Comparison of ENCODE assay signal across 30 mouse cellular contexts in the genomic region with DNA sequence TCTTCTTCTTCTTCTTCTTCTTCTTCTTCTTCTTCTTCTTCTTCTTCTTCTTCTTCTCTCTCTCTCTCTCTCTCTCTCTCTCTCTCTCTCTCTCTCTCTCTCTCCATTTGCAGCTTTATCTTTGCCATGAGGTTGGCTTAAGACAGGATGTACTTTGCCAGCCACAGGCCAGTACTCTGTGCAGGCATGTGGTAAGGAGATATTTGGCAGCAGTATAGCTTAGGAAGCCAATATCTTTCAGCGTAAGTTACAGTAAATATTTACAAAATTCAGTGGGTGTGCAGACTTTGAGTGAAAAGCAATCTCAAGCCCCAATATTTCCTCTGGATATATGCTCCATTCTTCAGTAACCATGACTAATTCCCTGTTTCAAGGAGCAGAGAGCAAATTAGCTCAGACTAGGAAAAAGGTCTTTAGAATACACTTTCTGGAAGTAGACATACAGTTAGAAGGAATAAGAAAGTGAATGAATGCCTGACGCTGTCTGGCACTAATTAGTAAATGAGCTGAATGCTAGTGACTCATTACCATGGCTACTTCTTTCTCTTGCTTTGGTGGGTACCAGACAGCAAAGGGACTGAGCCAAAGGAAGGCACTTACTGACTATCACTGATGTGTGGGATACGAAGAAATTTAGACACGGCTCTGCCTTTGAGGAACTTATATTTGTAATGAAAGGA. TPM values are rescaled to one million over a fixed set of nuclear protein-coding genes. Genes with fewer than 3 reads are reported as not detected.
DNase-seq lines count a peak whose midpoint lies in the region; ATAC-seq and TF ChIP-seq lines count a peak whose summit lies in the region.
"Had no signal": no experiment of that assay in that cellular context is flagged by ENCODE, and none has a peak within 500 bp of the region (broad histone marks: within the 10 kb centered on the region; RNA-seq: fewer than 3 reads in every experiment).

No protein-coding gene starts in this region.

- H3K27ac ChIP-seq in forebrain, embryonic 12.5 days, result no peak overlapping the region
- H3K27ac ChIP-seq in forebrain, postnatal 0 days (ENCODE audit: low read depth, low read length), result no peak overlapping the region
- H3K27ac ChIP-seq in lung, embryonic 16.5 days (ENCODE audit: low read length), result peak overlapping the region; percentile 46; the same call in 1 of the 2 replicates
- no peak overlapping the region for H3K27ac ChIP-seq in forebrain, embryonic 16.5 days (ENCODE audit: low read length)
- H3K27ac ChIP-seq: heart, embryonic 10.5 days; heart, embryonic 15.5 days; hindbrain, embryonic 12.5 days; limb, embryonic 10.5 days; limb, embryonic 15.5 days; liver, embryonic 14.5 days; macrophage; neural tube, embryonic 15.5 days; stomach, embryonic 15.5 days had no signal

- 54% methylated on average over 4 of the region's 4 CpGs for WGBS in forebrain, embryonic 12.5 days
- 24% methylated on average over 4 of the region's 4 CpGs for WGBS in forebrain, postnatal 0 days
- 71% methylated on average over 4 of the region's 4 CpGs for WGBS in lung, embryonic 16.5 days
- 68% methylated on average over 4 of the region's 4 CpGs for WGBS in lung, adult 2 months
- WGBS in forebrain, embryonic 16.5 days, result 25% methylated on average over 4 of the region's 4 CpGs

- no peaks in the 10 kb centered on the region for H3K9me3 ChIP-seq in forebrain, embryonic 12.5 days
- H3K9me3 ChIP-seq in forebrain, postnatal 0 days (ENCODE audit: low read length), result no peaks in the 10 kb centered on the region
- no peaks in the 10 kb centered on the region for H3K9me3 ChIP-seq in lung, embryonic 16.5 days (ENCODE audit: control insufficient read depth, low read length)
- H3K9me3 ChIP-seq in forebrain, embryonic 16.5 days (ENCODE audit: control insufficient read depth, low read length), result no peaks in the 10 kb centered on the region
- H3K9me3 ChIP-seq: heart, embryonic 10.5 days; heart, embryonic 15.5 days; hindbrain, embryonic 12.5 days; limb, embryonic 10.5 days; limb, embryonic 15.5 days; neural tube, embryonic 15.5 days; stomach, embryonic 15.5 days had no signal

- H3K4me3 ChIP-seq in forebrain, embryonic 12.5 days (replicated peaks), result no peak overlapping the region
- H3K4me3 ChIP-seq in forebrain, postnatal 0 days (ENCODE audit: low read depth, low read length), result no peak overlapping the region
- H3K4me3 ChIP-seq in lung, embryonic 16.5 days (ENCODE audit: low read length), result no peak overlapping the region
- H3K4me3 ChIP-seq in lung, adult 2 months (replicated peaks; ENCODE audit: extremely low read depth, low read depth, low read length), result no peak overlapping the region
- H3K4me3 ChIP-seq in forebrain, embryonic 16.5 days (replicated peaks; ENCODE audit: low read length), result no peak overlapping the region
- H3K4me3 ChIP-seq: heart, embryonic 10.5 days; heart, embryonic 15.5 days; hindbrain, embryonic 12.5 days; limb, embryonic 10.5 days; limb, embryonic 15.5 days; neural tube, embryonic 15.5 days; stomach, embryonic 15.5 days had no signal

- DNase-seq in forebrain, postnatal 0 days, result no peak
- DNase-seq in lung, adult 2 months, result no peak
- DNase-seq in brain, embryonic 14.5 days (ENCODE audit: low read depth), result peak; percentile 69
- no peak for DNase-seq in adrenal gland, postnatal 10 days
- no peak for DNase-seq in urinary bladder, adult 18-20 months (ENCODE audit: low spot score in 2 of 2)
- DNase-seq: adrenal gland, postnatal 25 days; cerebellum, adult 18-20 months; cerebellum, postnatal 14 days; gastrocnemius, postnatal 14 days; heart, postnatal 36 days; kidney, adult 9 months; kidney, postnatal 10 days; layer of hippocampus, postnatal 36 days; midbrain, embryonic 14.5 days; right cerebral cortex, postnatal 25 days; thymus, postnatal 14 days had no signal

- no peaks in the 10 kb centered on the region for H3K27me3 ChIP-seq in forebrain, embryonic 12.5 days
- H3K27me3 ChIP-seq in forebrain, postnatal 0 days (ENCODE audit: insufficient read depth, low read length), result no peaks in the 10 kb centered on the region
- H3K27me3 ChIP-seq in lung, embryonic 16.5 days (ENCODE audit: control insufficient read depth, insufficient read depth, low read depth, low read length), result no peaks in the 10 kb centered on the region
- no peaks in the 10 kb centered on the region for H3K27me3 ChIP-seq in forebrain, embryonic 16.5 days (replicated peaks; ENCODE audit: control insufficient read depth, insufficient read depth, low read length)
- H3K27me3 ChIP-seq: heart, embryonic 15.5 days; hindbrain, embryonic 12.5 days; limb, embryonic 15.5 days; neural tube, embryonic 15.5 days; stomach, embryonic 15.5 days had no signal

- peak; percentile 51; the same call in 1 of the 2 replicates for ATAC-seq in forebrain, embryonic 12.5 days (ENCODE audit: low FRiP score)
- ATAC-seq in forebrain, postnatal 0 days, result no peak
- ATAC-seq in lung, embryonic 16.5 days (ENCODE audit: low read depth), result peak; percentile 54; the same call in 1 of the 2 replicates
- ATAC-seq in forebrain, embryonic 16.5 days, result peak; percentile 58
- ATAC-seq: intestine, postnatal 0 days; lung, postnatal 0 days had no signal

- no peaks in the 10 kb centered on the region for H3K4me1 ChIP-seq in forebrain, embryonic 12.5 days
- no peaks in the 10 kb centered on the region for H3K4me1 ChIP-seq in forebrain, postnatal 0 days (ENCODE audit: insufficient read depth)
- peaks cover 8% of the 10 kb centered on the region; the same call in 1 of the 2 replicates for H3K4me1 ChIP-seq in lung, embryonic 16.5 days (replicated peaks; ENCODE audit: control insufficient read depth, insufficient read depth, low read length)
- H3K4me1 ChIP-seq in lung, adult 2 months (ENCODE audit: control insufficient read depth, insufficient read depth, low read length), result no peaks in the 10 kb centered on the region
- no peaks in the 10 kb centered on the region for H3K4me1 ChIP-seq in forebrain, embryonic 16.5 days (replicated peaks; ENCODE audit: control insufficient read depth, insufficient read depth, low read length)
- H3K4me1 ChIP-seq: heart, embryonic 10.5 days; heart, embryonic 15.5 days; hindbrain, embryonic 12.5 days; limb, embryonic 10.5 days; limb, embryonic 15.5 days had no signal

- no peak for TF ChIP-seq POLR2A in lung, adult 2 months (IDR thresholded peaks at IDR 0.05; ENCODE audit: borderline replicate concordance, extremely low read depth, low read depth, low read length)
- no peak for TF ChIP-seq POLR2A in brain, embryonic 14.5 days (IDR thresholded peaks at IDR 0.05; ENCODE audit: borderline replicate concordance, extremely low read depth, insufficient read depth, insufficient read length, poor library complexity, severe bottlenecking)

- no peak overlapping the region for H3K9ac ChIP-seq in forebrain, embryonic 12.5 days
- H3K9ac ChIP-seq in forebrain, postnatal 0 days, result no peak overlapping the region
- H3K9ac ChIP-seq in lung, embryonic 16.5 days (ENCODE audit: low read length), result no peak overlapping the region
- no peak overlapping the region for H3K9ac ChIP-seq in forebrain, embryonic 16.5 days (replicated peaks; ENCODE audit: low read depth, low read length)
- H3K9ac ChIP-seq: heart, embryonic 15.5 days; hindbrain, embryonic 12.5 days; limb, embryonic 15.5 days; liver, embryonic 14.5 days; neural tube, embryonic 15.5 days; stomach, embryonic 15.5 days had no signal

- TF ChIP-seq CTCF in forebrain, postnatal 0 days (IDR thresholded peaks at IDR 0.05; ENCODE audit: low read depth), result no peak
- no peak for TF ChIP-seq CTCF in lung, adult 2 months (IDR thresholded peaks at IDR 0.05; ENCODE audit: insufficient read depth, low read length)
- TF ChIP-seq CTCF in brain, embryonic 14.5 days (IDR thresholded peaks at IDR 0.05; ENCODE audit: borderline replicate concordance, extremely low read depth, insufficient read depth, insufficient read length), result no peak

- H3K36me3 ChIP-seq in forebrain, embryonic 12.5 days (replicated peaks), result no peaks in the 10 kb centered on the region
- H3K36me3 ChIP-seq in forebrain, postnatal 0 days (ENCODE audit: insufficient read depth), result no peaks in the 10 kb centered on the region
- H3K36me3 ChIP-seq in lung, embryonic 16.5 days (ENCODE audit: control insufficient read depth, insufficient read depth, low read length), result no peaks in the 10 kb centered on the region
- no peaks in the 10 kb centered on the region for H3K36me3 ChIP-seq in forebrain, embryonic 16.5 days (ENCODE audit: control insufficient read depth, insufficient read depth)
- H3K36me3 ChIP-seq: heart, embryonic 10.5 days; heart, embryonic 15.5 days; hindbrain, embryonic 12.5 days; limb, embryonic 10.5 days; limb, embryonic 15.5 days; neural tube, embryonic 15.5 days; stomach, embryonic 15.5 days had no signal

- no peak overlapping the region for H3K4me2 ChIP-seq in forebrain, embryonic 12.5 days
- H3K4me2 ChIP-seq in forebrain, postnatal 0 days (ENCODE audit: low read depth), result no peak overlapping the region
- H3K4me2 ChIP-seq in lung, embryonic 16.5 days (ENCODE audit: low read depth, low read length), result no peak overlapping the region
- no peak overlapping the region for H3K4me2 ChIP-seq in forebrain, embryonic 16.5 days (ENCODE audit: low read length)
- H3K4me2 ChIP-seq: heart, embryonic 15.5 days; hindbrain, embryonic 12.5 days; limb, embryonic 15.5 days; neural tube, embryonic 15.5 days; stomach, embryonic 15.5 days had no signal

RNA-seq across cellular contexts. Expression of a gene that starts 39.3 kb away (rescaled TPM):
- polyA plus RNA-seq in forebrain, embryonic 12.5 days (2016; fragmentation: Nextera tagmentation; extraction: Ambion mirVana), result 27.2 and 33.1 TPM in 2 replicates
- 38.6 and 40.9 TPM in 2 replicates for total RNA-seq in forebrain, postnatal 0 days (2014; rRNA removed)
- polyA plus RNA-seq in forebrain, postnatal 0 days (2015; fragmentation: Nextera tagmentation; extraction: Ambion mirVana), result 54.0 and 54.8 TPM in 2 replicates
- polyA plus RNA-seq in lung, embryonic 16.5 days (2015; fragmentation: Nextera tagmentation; extraction: Ambion mirVana), result 86.4 and 88.9 TPM in 2 replicates
- polyA plus RNA-seq in lung, adult 2 months (2012; rRNA removed), result 21.9 and 23.3 TPM in 2 replicates
- 25.6 and 27.9 TPM in 2 replicates for polyA plus RNA-seq in brain, embryonic 14.5 days (2012; rRNA removed)
- 44.6 and 46.9 TPM in 2 replicates for polyA plus RNA-seq in forebrain, embryonic 16.5 days (2015; fragmentation: Nextera tagmentation; extraction: Ambion mirVana)
- 10 to 100 TPM; 15.6 to 17.6 TPM for total RNA-seq in adrenal gland, postnatal 10 days (2021)
